ENCODE assay signal across 9 mouse cellular contexts in the genomic region with DNA sequence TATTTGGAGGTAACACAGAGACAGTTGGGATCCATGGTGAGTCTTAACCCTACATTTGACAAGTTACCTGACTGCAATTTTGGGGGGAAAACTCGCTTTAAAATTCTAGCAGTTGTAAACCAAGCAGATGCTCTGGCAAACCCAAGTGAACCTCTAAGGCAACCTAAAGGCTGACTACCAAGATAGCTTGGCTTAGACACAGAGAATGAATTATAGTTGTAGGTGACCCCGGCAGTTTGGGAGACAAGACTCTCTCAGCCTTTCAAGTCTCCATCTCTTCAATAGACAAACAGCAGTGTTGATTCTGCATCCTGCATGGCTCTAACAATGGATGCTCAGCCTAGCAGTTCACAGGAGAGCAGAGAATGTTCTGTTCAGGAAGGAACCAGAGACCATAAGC. TPM values are rescaled to one million over a fixed set of nuclear protein-coding genes. Genes with fewer than 3 reads are reported as not detected.
DNase-seq lines count a peak whose midpoint lies in the region; ATAC-seq and TF ChIP-seq lines count a peak whose summit lies in the region.
"Had no signal": no experiment of that assay in that cellular context is flagged by ENCODE, and none has a peak within 500 bp of the region (broad histone marks: within the 10 kb centered on the region; RNA-seq: fewer than 3 reads in every experiment).

A gene (plus strand): TSS at position 301 of the 400 bp plus-strand sequence.

- no peak for ATAC-seq in lung, postnatal 0 days
- ATAC-seq in stomach, postnatal 0 days (ENCODE audit: low FRiP score, low TSS enrichment) = no peak

- H3K4me2 ChIP-seq in lung, postnatal 0 days (replicated peaks; ENCODE audit: low read depth, low read length) = peak within 1 kb of the TSS; percentile 71
- H3K4me2 ChIP-seq in stomach, postnatal 0 days (replicated peaks; ENCODE audit: low read depth) = peak within 1 kb of the TSS; percentile 75

- H3K4me3 ChIP-seq in cerebellum, adult 2 months (replicated peaks; ENCODE audit: insufficient read depth, low read depth, low read length) = peak within 1 kb of the TSS; percentile 89
- peak within 1 kb of the TSS; percentile 46; the same call in 1 of the 2 replicates for H3K4me3 ChIP-seq in lung, postnatal 0 days (ENCODE audit: low read depth, low read length)
- H3K4me3 ChIP-seq in stomach, postnatal 0 days (ENCODE audit: low read depth, low read length) = peak within 1 kb of the TSS; percentile 46

- no peak for DNase-seq in cerebellum, adult 2 months
- no peak for DNase-seq in cerebellum, adult 8-10 months
- DNase-seq in lung, postnatal 0 days (ENCODE audit: low spot score) = no peak
- no peak for DNase-seq in lung, postnatal 36 days
- no peak for DNase-seq in left cerebral cortex, postnatal 4 days
- DNase-seq in stomach, postnatal 0 days (ENCODE audit: low spot score) = no peak
- DNase-seq in cerebellum, postnatal 10 days = no peak
- no peak for DNase-seq in kidney, postnatal 25 days

- H3K27ac ChIP-seq in cerebellum, adult 2 months (ENCODE audit: insufficient read depth, low read length) = no peak within 1 kb of the TSS
- no peak within 1 kb of the TSS for H3K27ac ChIP-seq in lung, postnatal 0 days (ENCODE audit: low read length)
- no peak within 1 kb of the TSS for H3K27ac ChIP-seq in stomach, postnatal 0 days (replicated peaks)

- TF ChIP-seq POLR2A in cerebellum, adult 2 months (IDR thresholded peaks at IDR 0.05; ENCODE audit: borderline replicate concordance, insufficient read depth, low read length) = no peak

- no peak within 1 kb of the TSS for H3K9ac ChIP-seq in lung, postnatal 0 days (replicated peaks; ENCODE audit: low read depth)
- no peak within 1 kb of the TSS for H3K9ac ChIP-seq in stomach, postnatal 0 days (ENCODE audit: low read length)

- H3K4me1 ChIP-seq in cerebellum, adult 2 months (ENCODE audit: control insufficient read depth, insufficient read depth, low read length) = no peaks in the 10 kb centered on the region
- H3K4me1 ChIP-seq in lung, postnatal 0 days (ENCODE audit: insufficient read depth, low read depth, low read length) = no peaks in the 10 kb centered on the region
- no peaks in the 10 kb centered on the region for H3K4me1 ChIP-seq in stomach, postnatal 0 days (replicated peaks; ENCODE audit: control insufficient read depth, insufficient read depth)

- no peaks in the 10 kb centered on the region for H3K27me3 ChIP-seq in cerebellum, adult 2 months (ENCODE audit: control insufficient read depth, insufficient read depth, low read length)
- peaks cover 23% of the 10 kb centered on the region for H3K27me3 ChIP-seq in lung, postnatal 0 days (replicated peaks; ENCODE audit: insufficient read depth, low read length)
- H3K27me3 ChIP-seq in stomach, postnatal 0 days (ENCODE audit: control insufficient read depth, insufficient read depth, low read length) = no peaks in the 10 kb centered on the region; the same call in 1 of the 2 replicates

- intact Hi-C loops in left cerebral cortex, postnatal 4 days (cut with DNase I) = no loop called here

- no peak for TF ChIP-seq CTCF in cerebellum, adult 2 months (IDR thresholded peaks at IDR 0.05; ENCODE audit: borderline replicate concordance, insufficient read depth, low read depth, low read length)
- no peak for TF ChIP-seq CTCF in lung, postnatal 0 days (IDR thresholded peaks at IDR 0.05)
- TF ChIP-seq CTCF in stomach, postnatal 0 days (IDR thresholded peaks at IDR 0.05; ENCODE audit: low read depth) = no peak

- H3K36me3 ChIP-seq in lung, postnatal 0 days (ENCODE audit: insufficient read depth, low read length) = no peaks in the 10 kb centered on the region
- no peaks in the 10 kb centered on the region for H3K36me3 ChIP-seq in stomach, postnatal 0 days (ENCODE audit: control insufficient read depth, insufficient read depth, low read length)

- no peak for TF ChIP-seq EP300 in lung, postnatal 0 days (IDR thresholded peaks at IDR 0.05)
- no peak for TF ChIP-seq EP300 in stomach, postnatal 0 days (optimal IDR thresholded peaks at IDR 0.05)

- no peaks in the 10 kb centered on the region for H3K9me3 ChIP-seq in lung, postnatal 0 days (ENCODE audit: low read length)
- H3K9me3 ChIP-seq in stomach, postnatal 0 days (ENCODE audit: control insufficient read depth, low read length) = no peaks in the 10 kb centered on the region

- 89% methylated on average over 2 of the region's 2 CpGs for WGBS in cerebellum, adult 2 months
- WGBS in lung, postnatal 0 days = 63% methylated on average over 2 of the region's 2 CpGs
- 77% methylated on average over 2 of the region's 2 CpGs for WGBS in stomach, postnatal 0 days

RNA-seq across cellular contexts. Expression of the gene that starts here (rescaled TPM):
- 121 and 142 TPM in 2 replicates for polyA plus RNA-seq in cerebellum, adult 2 months (2012; rRNA removed)
- 0.68 and 1.2 TPM in 2 replicates for polyA plus RNA-seq in lung, postnatal 0 days (2015; fragmentation: Nextera tagmentation; extraction: Ambion mirVana)
- 10 to 100 TPM; 40.8 to 41.9 TPM for total RNA-seq in left cerebral cortex, postnatal 4 days (2021)
- polyA plus RNA-seq in stomach, postnatal 0 days (2015; fragmentation: Nextera tagmentation; extraction: Ambion mirVana) = 6.3 and 7.2 TPM in 2 replicates
- total RNA-seq: megakaryocyte-erythroid progenitor cell, adult 5-6 weeks had no signal

Comparison
In these comparisons a context has a peak if more than half of its experiments do, and no peak if none do; other contexts are left out.
1. RNA of the gene that starts here (polyA plus RNA-seq): 121 to 142 TPM in cerebellum, adult 2 months; 6.3 to 7.2 TPM in stomach, postnatal 0 days and 0.68 to 1.2 TPM in lung, postnatal 0 days; every median in the first group is over 10 times any median in the second.
2. Peak in every context shown above with its lines, with median percentiles within 50 percentile points of each other: H3K4me3 ChIP-seq.